Mouse (Mus musculus): ENCODE results near the gene Pilrb2. TPM values are rescaled to one million over a fixed set of nuclear protein-coding genes. Genes with fewer than 3 reads are reported as not detected.

Pilrb2 gene
- polyA plus RNA-seq, 1 experiment from 2014 or later, result 6.2 TPM

DNA sequence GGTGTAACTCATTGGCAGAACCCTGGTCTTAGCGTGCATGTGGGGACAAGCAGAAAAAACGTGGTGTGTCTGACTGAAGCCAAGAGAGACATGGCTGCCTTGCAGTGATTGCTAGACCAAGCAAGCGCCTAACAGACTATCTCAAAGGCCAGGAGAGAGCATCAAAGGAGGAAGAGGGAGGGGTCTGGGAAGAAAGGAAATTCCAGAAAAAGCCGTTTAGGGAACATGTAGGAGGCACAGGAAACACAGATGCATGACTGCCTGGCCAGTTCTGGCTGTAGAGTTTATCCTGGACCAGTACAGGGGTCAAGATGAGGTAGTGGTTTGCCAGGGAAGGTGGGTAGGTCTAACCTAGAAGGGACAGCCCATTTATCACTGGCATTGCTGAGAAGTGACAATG is 38.1 kb downstream of the Pilrb2 start:
- WGBS, result 33% methylated on average over 4 of the region's 4 CpGs
- H3K27ac ChIP-seq (ENCODE audit: low read length), result no peak overlapping the region

DNA sequence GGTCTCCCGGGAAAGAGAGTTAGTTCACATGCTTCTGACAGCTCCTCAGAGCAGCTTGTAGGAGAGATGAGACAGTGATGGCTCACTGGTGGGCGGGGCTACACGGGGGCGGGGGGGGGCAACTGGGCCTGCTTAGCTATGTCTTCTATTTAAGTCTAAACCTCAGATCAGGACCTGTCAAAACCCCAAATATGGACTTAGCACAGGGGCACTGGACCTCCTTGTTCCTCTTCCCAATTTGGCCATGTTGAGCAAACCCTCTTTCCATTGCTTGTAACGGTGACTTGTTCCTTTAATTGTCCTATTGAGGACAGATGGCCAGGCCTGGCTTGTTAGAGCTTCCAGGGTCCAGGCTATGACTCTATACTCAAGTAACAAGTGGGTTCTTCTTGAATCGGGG is 40.1 kb downstream of the Pilrb2 start:
- Histone ChIP-seq H3K27me3 (replicated peaks; ENCODE audit: insufficient read depth, low read length) (no peaks in the 10 kb centered on the region), H3K9ac (replicated peaks; ENCODE audit: low read depth) (no peak overlapping the region), H3K4me1 (ENCODE audit: insufficient read depth, low read depth, low read length) (no peaks in the 10 kb centered on the region), H3K27ac (ENCODE audit: low read length) (no peak overlapping the region), H3K9me3 (ENCODE audit: low read length) (no peaks in the 10 kb centered on the region), H3K4me2 (replicated peaks; ENCODE audit: low read depth, low read length) (no peak overlapping the region), H3K4me3 (ENCODE audit: low read depth, low read length) (no peak overlapping the region), H3K36me3 (ENCODE audit: insufficient read depth, low read length) (no peaks in the 10 kb centered on the region)
- DNase-seq (ENCODE audit: low spot score), result no peak
- 64% methylated on average over 6 of the region's 6 CpGs for WGBS
- ATAC-seq, result no peak
- TF ChIP-seq EP300 (IDR thresholded peaks at IDR 0.05), result no peak
- TF ChIP-seq CTCF (IDR thresholded peaks at IDR 0.05), result no peak

More for the DNA sequence above, 38.1 kb downstream of the Pilrb2 start:
- H3K9ac ChIP-seq (replicated peaks; ENCODE audit: low read depth), result no peak overlapping the region
- DNase-seq (ENCODE audit: low spot score) (no peak), ATAC-seq (no peak)
- H3K4me2 ChIP-seq (replicated peaks; ENCODE audit: low read depth, low read length), result no peak overlapping the region
- TF ChIP-seq EP300 (IDR thresholded peaks at IDR 0.05), result no peak
- TF ChIP-seq CTCF (IDR thresholded peaks at IDR 0.05), result no peak
- H3K4me3 ChIP-seq (ENCODE audit: low read depth, low read length), result no peak overlapping the region
- H3K9me3 ChIP-seq (ENCODE audit: low read length), result no peaks in the 10 kb centered on the region
- no peaks in the 10 kb centered on the region for H3K4me1 ChIP-seq (ENCODE audit: insufficient read depth, low read depth, low read length)
- H3K36me3 ChIP-seq (ENCODE audit: insufficient read depth, low read length), result no peaks in the 10 kb centered on the region
- H3K27me3 ChIP-seq (replicated peaks; ENCODE audit: insufficient read depth, low read length), result no peaks in the 10 kb centered on the region

DNA sequence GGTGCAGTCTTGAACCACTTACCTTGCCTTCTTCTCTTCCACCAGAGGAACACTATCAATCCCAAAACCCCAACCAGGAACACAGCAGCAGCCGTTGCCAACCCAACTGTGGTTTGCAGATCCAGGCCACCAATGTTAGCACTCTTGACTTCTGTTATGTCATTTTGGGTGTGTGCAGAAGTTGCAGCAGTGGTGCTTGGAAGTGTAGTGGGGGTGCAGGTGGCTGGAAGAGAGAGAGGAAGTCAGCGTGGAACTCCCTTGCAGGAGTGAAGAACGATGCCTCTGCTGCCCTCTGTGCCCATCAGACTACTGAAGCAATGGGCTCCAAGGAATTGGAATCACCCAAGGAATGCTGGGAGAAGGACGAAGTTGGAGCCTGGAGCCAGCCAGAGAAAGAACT is 40.5 kb downstream of the Pilrb2 start:
- peak; percentile 29 for DNase-seq (ENCODE audit: low spot score)
- H3K27me3 ChIP-seq (replicated peaks; ENCODE audit: insufficient read depth, low read length), result no peaks in the 10 kb centered on the region
- no peak overlapping the region for H3K27ac ChIP-seq (ENCODE audit: low read length)
- H3K4me1 ChIP-seq (ENCODE audit: insufficient read depth, low read depth, low read length), result no peaks in the 10 kb centered on the region
- TF ChIP-seq EP300 (IDR thresholded peaks at IDR 0.05), result no peak
- TF ChIP-seq CTCF (IDR thresholded peaks at IDR 0.05), result no peak
- H3K9ac ChIP-seq (replicated peaks; ENCODE audit: low read depth), result no peak overlapping the region
- no peak overlapping the region for H3K4me3 ChIP-seq (ENCODE audit: low read depth, low read length)
- H3K4me2 ChIP-seq (replicated peaks; ENCODE audit: low read depth, low read length), result no peak overlapping the region
- H3K9me3 ChIP-seq (ENCODE audit: low read length), result no peaks in the 10 kb centered on the region
- no peak for ATAC-seq
- 70% methylated on average over 4 of the region's 4 CpGs for WGBS
- H3K36me3 ChIP-seq (ENCODE audit: insufficient read depth, low read length), result no peaks in the 10 kb centered on the region

- Histone ChIP-seq H3K9me3 (ENCODE audit: low read length) (no peaks in the 10 kb centered on the region), H3K27ac (ENCODE audit: low read length) (no peak overlapping the region), H3K4me3 (ENCODE audit: low read depth, low read length) (no peak overlapping the region), H3K27me3 (replicated peaks; ENCODE audit: insufficient read depth, low read length) (no peaks in the 10 kb centered on the region), H3K4me1 (ENCODE audit: insufficient read depth, low read depth, low read length) (no peaks in the 10 kb centered on the region), H3K4me2 (replicated peaks; ENCODE audit: low read depth, low read length) (no peak overlapping the region), H3K36me3 (ENCODE audit: insufficient read depth, low read length) (no peaks in the 10 kb centered on the region), H3K9ac (replicated peaks; ENCODE audit: low read depth) (no peak overlapping the region)
- DNase-seq (ENCODE audit: low spot score) (no peak), ATAC-seq (no peak)
- WGBS, result 62% methylated on average over 7 of the region's 7 CpGs
- no peak for TF ChIP-seq EP300 (IDR thresholded peaks at IDR 0.05)
- TF ChIP-seq CTCF (IDR thresholded peaks at IDR 0.05), result no peak
Observed at GRCm38 (mm10) chr5:137830238-137830637, 41.4 kb downstream of the Pilrb2 start.

DNA sequence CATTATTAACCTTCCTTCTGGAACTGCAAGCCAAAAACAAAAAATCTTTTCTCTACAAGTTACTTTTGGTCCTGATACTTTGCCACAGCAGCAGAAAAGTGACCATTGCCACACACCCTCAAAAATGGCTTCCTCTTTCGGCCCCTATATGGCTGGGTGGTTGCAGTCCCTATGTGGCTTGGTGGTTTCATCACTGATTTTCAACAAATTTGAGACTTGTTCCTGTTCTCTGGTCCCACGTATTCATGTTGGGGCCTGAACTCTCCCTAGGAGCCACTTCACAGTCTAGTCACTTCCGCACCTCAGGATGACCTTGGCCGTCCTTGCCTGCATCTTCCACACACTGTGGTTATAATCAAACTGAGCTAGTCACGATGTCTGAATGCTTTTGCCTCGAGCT is 42.9 kb downstream of the Pilrb2 start:
- 83% methylated on average over 6 of the region's 6 CpGs for WGBS
- no peak for ATAC-seq
- Histone ChIP-seq H3K4me3 (ENCODE audit: low read depth, low read length) (no peak overlapping the region), H3K27me3 (replicated peaks; ENCODE audit: insufficient read depth, low read length) (no peaks in the 10 kb centered on the region), H3K36me3 (ENCODE audit: insufficient read depth, low read length) (no peaks in the 10 kb centered on the region), H3K4me1 (ENCODE audit: insufficient read depth, low read depth, low read length) (no peaks in the 10 kb centered on the region), H3K9me3 (ENCODE audit: low read length) (no peaks in the 10 kb centered on the region), H3K27ac (ENCODE audit: low read length) (no peak overlapping the region), H3K9ac (replicated peaks; ENCODE audit: low read depth) (no peak overlapping the region), H3K4me2 (replicated peaks; ENCODE audit: low read depth, low read length) (no peak overlapping the region)
- TF ChIP-seq EP300 (IDR thresholded peaks at IDR 0.05) (no peak), CTCF (IDR thresholded peaks at IDR 0.05) (no peak)
- DNase-seq (ENCODE audit: low spot score), result peak; percentile 43

DNA sequence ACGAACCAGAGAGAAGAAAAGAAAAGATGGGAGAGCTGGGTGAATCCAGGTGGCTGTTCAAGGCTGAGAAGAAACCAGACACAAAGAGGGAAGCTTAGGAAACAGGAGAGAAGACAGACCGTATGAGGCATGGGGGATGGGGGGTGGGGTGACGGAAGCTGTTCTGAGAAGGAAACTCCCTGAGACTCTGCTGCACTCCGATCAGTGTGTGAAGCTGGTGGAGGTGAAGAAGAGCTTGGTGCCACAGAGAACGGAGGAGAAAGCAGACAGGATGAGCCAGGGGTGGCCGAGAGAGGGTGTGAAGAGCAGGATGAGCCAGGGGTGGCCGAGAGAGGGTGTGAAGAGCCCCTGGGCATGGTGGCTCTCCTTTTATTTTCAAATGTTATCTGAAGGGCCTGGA is 45.2 kb downstream of the Pilrb2 start:
- Histone ChIP-seq H3K27ac (ENCODE audit: low read length) (no peak overlapping the region), H3K4me1 (ENCODE audit: insufficient read depth, low read depth, low read length) (no peaks in the 10 kb centered on the region), H3K27me3 (replicated peaks; ENCODE audit: insufficient read depth, low read length) (no peaks in the 10 kb centered on the region), H3K9ac (replicated peaks; ENCODE audit: low read depth) (no peak overlapping the region), H3K9me3 (ENCODE audit: low read length) (no peaks in the 10 kb centered on the region), H3K4me2 (replicated peaks; ENCODE audit: low read depth, low read length) (no peak overlapping the region), H3K36me3 (ENCODE audit: insufficient read depth, low read length) (no peaks in the 10 kb centered on the region), H3K4me3 (ENCODE audit: low read depth, low read length) (no peak overlapping the region)
- ATAC-seq (no peak), DNase-seq (ENCODE audit: low spot score) (no peak)
- 50% methylated on average over 7 of the region's 7 CpGs for WGBS
- TF ChIP-seq CTCF (IDR thresholded peaks at IDR 0.05) (no peak), EP300 (IDR thresholded peaks at IDR 0.05) (no peak)

- Histone ChIP-seq H3K9me3 (ENCODE audit: low read length) (no peaks in the 10 kb centered on the region), H3K4me1 (ENCODE audit: insufficient read depth, low read depth, low read length) (no peaks in the 10 kb centered on the region), H3K4me2 (replicated peaks; ENCODE audit: low read depth, low read length) (no peak overlapping the region), H3K27me3 (replicated peaks; ENCODE audit: insufficient read depth, low read length) (no peaks in the 10 kb centered on the region), H3K27ac (ENCODE audit: low read length) (no peak overlapping the region), H3K36me3 (ENCODE audit: insufficient read depth, low read length) (no peaks in the 10 kb centered on the region), H3K9ac (replicated peaks; ENCODE audit: low read depth) (no peak overlapping the region), H3K4me3 (ENCODE audit: low read depth, low read length) (no peak overlapping the region)
- 71% methylated on average over 2 of the region's 2 CpGs for WGBS
- no peak for TF ChIP-seq EP300 (IDR thresholded peaks at IDR 0.05)
- TF ChIP-seq CTCF (IDR thresholded peaks at IDR 0.05), result no peak
- DNase-seq (ENCODE audit: low spot score) (no peak), ATAC-seq (no peak)
Observed at GRCm38 (mm10) chr5:137825971-137826370, 45.6 kb downstream of the Pilrb2 start.
